ENCODE assay signal across 8 mouse cellular contexts in genomic region chrX:101429142-101429949, GRCm38 (mm10). TPM values are rescaled to one million over a fixed set of nuclear protein-coding genes. Genes with fewer than 3 reads are reported as not detected.
DNase-seq lines count a peak whose midpoint lies in the region; ATAC-seq and TF ChIP-seq lines count a peak whose summit lies in the region.

Gene Nono (plus strand): TSS chrX:101429318.

- peaks cover 33% of the 10 kb centered on the region for H3K79me2 ChIP-seq in MEL (ENCODE audit: control insufficient read depth, insufficient read depth, low read length, poor library complexity)

- TF ChIP-seq EP300 in MEL (IDR thresholded peaks at IDR 0.05; ENCODE audit: low read depth in 1 of 2, low read length in 2 of 2): no peak

- H3K27ac ChIP-seq in MEL (ENCODE audit: control insufficient read depth, low read depth, low read length): peak within 1 kb of the TSS; percentile 99
- H3K27ac ChIP-seq in cerebellum, adult 2 months (ENCODE audit: insufficient read depth, low read length): peak within 1 kb of the TSS; percentile 100
- H3K27ac ChIP-seq in forebrain, postnatal 0 days (ENCODE audit: low read depth, low read length): peak within 1 kb of the TSS; percentile 93
- peak within 1 kb of the TSS; percentile 93 for H3K27ac ChIP-seq in lung, embryonic 15.5 days

- TF ChIP-seq RAD21 in MEL (IDR thresholded peaks at IDR 0.05; ENCODE audit: low read depth, low read length): no peak

- no peaks in the 10 kb centered on the region for H3K27me3 ChIP-seq in MEL (ENCODE audit: control insufficient read depth in 1 of 2, insufficient read depth in 2 of 2, low read length in 2 of 2)
- no peaks in the 10 kb centered on the region; the same call in 1 of the 2 replicates for H3K27me3 ChIP-seq in cerebellum, adult 2 months (ENCODE audit: control insufficient read depth, insufficient read depth, low read length)
- H3K27me3 ChIP-seq in forebrain, postnatal 0 days (ENCODE audit: insufficient read depth, low read length): no peaks in the 10 kb centered on the region
- no peaks in the 10 kb centered on the region for H3K27me3 ChIP-seq in lung, embryonic 15.5 days

- H3K4me3 ChIP-seq in MEL (ENCODE audit: control insufficient read depth in 1 of 2, insufficient read depth in 1 of 2, low read depth in 2 of 2, low read length in 2 of 2): peak within 1 kb of the TSS; percentile 65 to 96
- peak within 1 kb of the TSS; percentile 99 for H3K4me3 ChIP-seq in cerebellum, adult 2 months (replicated peaks; ENCODE audit: insufficient read depth, low read depth, low read length)
- peak within 1 kb of the TSS; percentile 55 for H3K4me3 ChIP-seq in forebrain, postnatal 0 days (ENCODE audit: low read depth, low read length)
- H3K4me3 ChIP-seq in lung, embryonic 15.5 days: peak within 1 kb of the TSS; percentile 61

- DNase-seq in MEL (ENCODE audit: low read depth, low spot score): peak; percentile 97
- DNase-seq in cerebellum, adult 2 months: peak; percentile 80 to 93
- DNase-seq in forebrain, postnatal 0 days: peak; percentile 95
- peak; percentile 84 for DNase-seq in heart, postnatal 4 days
- DNase-seq in layer of hippocampus, adult 8-10 months (ENCODE audit: low spot score in 2 of 2): peak; percentile 79 to 91
- peak; percentile 86 for DNase-seq in ovary, adult 18-20 months (ENCODE audit: low spot score)
- peak; percentile 94 for DNase-seq in thymus, postnatal 0 days (ENCODE audit: low spot score)

- peaks cover 0 to 10% of the 10 kb centered on the region in 2 experiments; a peak in 1 of 4 replicates for H3K4me1 ChIP-seq in MEL (ENCODE audit: control insufficient read depth in 1 of 2, insufficient read depth in 2 of 2, low read length in 2 of 2)
- no peaks in the 10 kb centered on the region; the same call in 1 of the 2 replicates for H3K4me1 ChIP-seq in cerebellum, adult 2 months (ENCODE audit: control insufficient read depth, insufficient read depth, low read length)
- peaks cover 5% of the 10 kb centered on the region; the same call in 1 of the 2 replicates for H3K4me1 ChIP-seq in forebrain, postnatal 0 days (ENCODE audit: insufficient read depth)
- no peaks in the 10 kb centered on the region for H3K4me1 ChIP-seq in lung, embryonic 15.5 days

- WGBS in cerebellum, adult 2 months: 5% methylated on average over 51 of the region's 51 CpGs
- 34% methylated on average over 51 of the region's 51 CpGs for WGBS in forebrain, postnatal 0 days
- 19% methylated on average over 51 of the region's 51 CpGs for WGBS in lung, embryonic 15.5 days

- ATAC-seq in forebrain, postnatal 0 days: peak; percentile 97
- peak; percentile 95 for ATAC-seq in lung, embryonic 15.5 days (ENCODE audit: borderline replicate concordance, extremely low read depth, low FRiP score, low TSS enrichment)

- TF ChIP-seq POLR2A in MEL (IDR thresholded peaks at IDR 0.05; ENCODE audit: control insufficient read depth in 1 of 2, insufficient read depth in 1 of 2, low read depth in 1 of 2, low read length in 2 of 2, poor library complexity in 1 of 2): peak; percentile 29 to 78; a peak in 1 of 4 replicates
- peak; percentile 52; the same call in 1 of the 2 replicates for TF ChIP-seq POLR2A in cerebellum, adult 2 months (IDR thresholded peaks at IDR 0.05; ENCODE audit: borderline replicate concordance, insufficient read depth, low read length)

- peaks cover 5 to 26% of the 10 kb centered on the region in 2 experiments for H3K36me3 ChIP-seq in MEL (ENCODE audit: control insufficient read depth in 1 of 2, insufficient read depth in 2 of 2, low read length in 2 of 2)
- no peaks in the 10 kb centered on the region for H3K36me3 ChIP-seq in forebrain, postnatal 0 days (ENCODE audit: insufficient read depth)
- peaks cover 10% of the 10 kb centered on the region; the same call in 1 of the 2 replicates for H3K36me3 ChIP-seq in lung, embryonic 15.5 days

- TF ChIP-seq CTCF in MEL (IDR thresholded peaks at IDR 0.05 in 2 of 3, conservative IDR thresholded peaks at IDR 0.05 in 1 of 3; ENCODE audit: control insufficient read depth in 1 of 3, insufficient read depth in 1 of 3, low read depth in 2 of 3, low read length in 3 of 3, poor library complexity in 1 of 3, severe bottlenecking in 1 of 3): no peak
- no peak for TF ChIP-seq CTCF in cerebellum, adult 2 months (IDR thresholded peaks at IDR 0.05; ENCODE audit: borderline replicate concordance, insufficient read depth, low read depth, low read length)
- TF ChIP-seq CTCF in forebrain, postnatal 0 days (IDR thresholded peaks at IDR 0.05; ENCODE audit: low read depth): peak; percentile 59

- peak within 1 kb of the TSS; percentile 98 for H3K9ac ChIP-seq in MEL (ENCODE audit: control insufficient read depth, low read depth, low read length, poor library complexity, severe bottlenecking)
- H3K9ac ChIP-seq in forebrain, postnatal 0 days: peak within 1 kb of the TSS; percentile 77
- peak within 1 kb of the TSS; percentile 82 for H3K9ac ChIP-seq in lung, embryonic 15.5 days

- peak within 1 kb of the TSS; percentile 50 for H3K4me2 ChIP-seq in forebrain, postnatal 0 days (ENCODE audit: low read depth)
- H3K4me2 ChIP-seq in lung, embryonic 15.5 days: peak within 1 kb of the TSS; percentile 48

- H3K9me3 ChIP-seq in MEL (replicated peaks; ENCODE audit: insufficient read depth, low read length): no peaks in the 10 kb centered on the region
- H3K9me3 ChIP-seq in forebrain, postnatal 0 days (ENCODE audit: low read length): no peaks in the 10 kb centered on the region
- no peaks in the 10 kb centered on the region for H3K9me3 ChIP-seq in lung, embryonic 15.5 days

TF ChIP-seq in MEL, 35 proteins besides CTCF, POLR2A, EP300 and RAD21 (continues in another document):
- TF ChIP-seq MAZ (IDR thresholded peaks at IDR 0.05; ENCODE audit: low read depth, low read length): peak; percentile 98
- peak; percentile 46 for TF ChIP-seq TBP (IDR thresholded peaks at IDR 0.05; ENCODE audit: low read depth, low read length)
- TF ChIP-seq SMC3 (IDR thresholded peaks at IDR 0.05; ENCODE audit: low read depth, low read length): no peak
- no peak for TF ChIP-seq BHLHE40 (IDR thresholded peaks at IDR 0.05; ENCODE audit: borderline replicate concordance, low read depth, low read length)
- TF ChIP-seq TCF12 (IDR thresholded peaks at IDR 0.05; ENCODE audit: low read depth, low read length): peak; percentile 47; the same call in 1 of the 2 replicates
- peak; percentile 49; the same call in 1 of the 2 replicates for TF ChIP-seq POLR2AphosphoS2 (IDR thresholded peaks at IDR 0.05; ENCODE audit: low read length)
- peak; percentile 57; the same call in 1 of the 2 replicates for TF ChIP-seq MYC (IDR thresholded peaks at IDR 0.05; ENCODE audit: low read depth, low read length)
- TF ChIP-seq GATA1 (IDR thresholded peaks at IDR 0.05; ENCODE audit: low read depth, low read length): peak; percentile 93
- peak; percentile 91 for TF ChIP-seq ZNF384 (IDR thresholded peaks at IDR 0.05; ENCODE audit: low read depth, low read length)
- peak; percentile 44; the same call in 1 of the 2 replicates for TF ChIP-seq KAT2A (conservative IDR thresholded peaks at IDR 0.05; ENCODE audit: low read depth, low read length)
- peak; percentile 64 for TF ChIP-seq NELFE (IDR thresholded peaks at IDR 0.05; ENCODE audit: low read depth, low read length)
- peak; percentile 54; the same call in 1 of the 2 replicates for TF ChIP-seq MXI1 (IDR thresholded peaks at IDR 0.05; ENCODE audit: low read depth, low read length)
- TF ChIP-seq SIN3A (IDR thresholded peaks at IDR 0.05; ENCODE audit: low read length): peak; percentile 46
- TF ChIP-seq USF1 (IDR thresholded peaks at IDR 0.05; ENCODE audit: low read depth, low read length): no peak
- TF ChIP-seq USF2 (IDR thresholded peaks at IDR 0.05; ENCODE audit: borderline replicate concordance in 1 of 2, insufficient read depth in 1 of 2, low read depth in 1 of 2, low read length in 2 of 2): no peak
- TF ChIP-seq GABPA (IDR thresholded peaks at IDR 0.05; ENCODE audit: low read depth, low read length): no peak
- peak; percentile 74 for TF ChIP-seq MAX (IDR thresholded peaks at IDR 0.05; ENCODE audit: low read length)
- TF ChIP-seq ZMIZ1 (IDR thresholded peaks at IDR 0.05; ENCODE audit: low read depth, low read length): 0 out of 2 replicates have a peak, but pooled peaks have one; percentile 62
- no peak for TF ChIP-seq TAL1 (IDR thresholded peaks at IDR 0.05; ENCODE audit: low read length)
- TF ChIP-seq NRF1 (IDR thresholded peaks at IDR 0.05; ENCODE audit: insufficient read depth, low read depth, low read length, poor library complexity, severe bottlenecking): peak; percentile 75
- TF ChIP-seq ETS1 (IDR thresholded peaks at IDR 0.05; ENCODE audit: low read depth, low read length): no peak
- TF ChIP-seq RCOR1 (IDR thresholded peaks at IDR 0.05; ENCODE audit: low read depth, low read length): no peak
- no peak for TF ChIP-seq MYB (IDR thresholded peaks at IDR 0.05; ENCODE audit: low read depth, low read length)
- TF ChIP-seq MAFK (IDR thresholded peaks at IDR 0.05; ENCODE audit: borderline replicate concordance, low read depth, low read length): no peak
- TF ChIP-seq CHD1 (IDR thresholded peaks at IDR 0.05; ENCODE audit: low read depth, low read length): no peak
- TF ChIP-seq CHD2 (IDR thresholded peaks at IDR 0.05; ENCODE audit: low read length): peak; percentile 67
- TF ChIP-seq POLR2AphosphoS5 (IDR thresholded peaks at IDR 0.05; ENCODE audit: borderline replicate concordance, low read depth, low read length): no peak
- no peak for TF ChIP-seq JUND (IDR thresholded peaks at IDR 0.05; ENCODE audit: low read depth, low read length)
- TF ChIP-seq E2F4 (IDR thresholded peaks at IDR 0.05; ENCODE audit: borderline replicate concordance, low read depth, low read length): peak; percentile 61; the same call in 1 of the 2 replicates
- no peak for TF ChIP-seq UBTF (IDR thresholded peaks at IDR 0.05; ENCODE audit: borderline replicate concordance, insufficient read depth, low read depth, low read length)

RNA-seq across cellular contexts. Expression of gene Nono, which starts in this region (rescaled TPM):
- 287 and 304 TPM in 2 replicates for total RNA-seq in MEL (2012; rRNA removed)
- polyA plus RNA-seq in MEL (2012; ENCODE audit: insufficient read depth in 1 of 2, insufficient read length in 2 of 2, low read depth in 1 of 2, low replicate concordance in 2 of 2, missing spikeins in 1 of 2): 100 to 1,000 TPM in 1 of 2 experiments, not detected in 1; 442 TPM
- polyA plus RNA-seq in cerebellum, adult 2 months (2012; rRNA removed): 129 and 136 TPM in 2 replicates
- 379 and 402 TPM in 2 replicates for total RNA-seq in forebrain, postnatal 0 days (2014; rRNA removed)
- 246 and 266 TPM in 2 replicates for polyA plus RNA-seq in forebrain, postnatal 0 days (2015; fragmentation: Nextera tagmentation; extraction: Ambion mirVana)
- 100 to 1,000 TPM; 177 to 191 TPM for total RNA-seq in heart, postnatal 4 days (2021)
- 100 to 1,000 TPM; 121 to 138 (median 128) TPM for total RNA-seq in layer of hippocampus, adult 8-10 months (2022)
- 433 and 440 TPM in 2 replicates for polyA plus RNA-seq in lung, embryonic 15.5 days (2015; fragmentation: Nextera tagmentation; extraction: Ambion mirVana)
- 313 and 367 TPM in 2 replicates for polyA plus RNA-seq in thymus, postnatal 0 days (2015; fragmentation: Nextera tagmentation; extraction: Ambion mirVana)

Comparison
In these comparisons a context has a peak if more than half of its experiments do, and no peak if none do; other contexts are left out.
1. Peak in every context shown above with its lines: DNase-seq, ATAC-seq, H3K4me3 ChIP-seq and H3K27ac ChIP-seq.